Mouse (Mus musculus): ENCODE data around the gene Golga2. TPM values are rescaled to one million over a fixed set of nuclear protein-coding genes. Genes with fewer than 3 reads are reported as not detected.

The Golga2 gene
- 73.1 and 78.9 TPM in 2 replicates for polyA plus RNA-seq (2011; ENCODE audit: insufficient read length, low read depth, missing spikeins)

DNA sequence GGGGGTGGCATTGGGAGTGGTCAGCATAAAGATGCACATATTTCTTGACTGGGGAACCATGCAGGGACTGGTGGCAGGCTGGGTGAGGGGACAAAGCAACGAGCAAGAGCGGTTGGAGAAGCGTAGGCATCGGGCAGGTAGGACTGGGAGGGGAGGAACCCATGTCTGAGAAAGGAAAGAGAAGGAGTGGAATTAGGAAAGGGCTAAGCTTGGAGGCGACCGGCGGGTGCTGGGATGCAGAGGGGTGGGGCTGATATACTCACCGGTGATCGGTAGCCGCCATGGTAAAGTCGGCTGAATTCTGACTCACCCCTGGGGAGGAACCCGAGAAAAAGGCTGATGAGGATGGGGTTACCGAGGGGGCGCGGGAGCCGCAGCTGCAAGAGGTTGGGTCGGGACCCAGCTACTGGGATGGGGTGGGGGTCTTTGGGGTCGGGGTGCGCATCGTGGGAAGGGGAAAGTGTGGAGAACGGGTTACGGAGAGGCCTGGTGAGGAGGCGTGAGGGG is at the start of gene Golga2:
Gene Golga2, plus strand, starts transcription at position 51 of the 507 bp plus-strand sequence.
- Histone ChIP-seq H3K4me1 (ENCODE audit: control insufficient read depth, insufficient read depth, low read length) (0 out of 2 replicates have a peak, but pooled peaks cover 11% of the 10 kb centered on the region), H3K27ac (ENCODE audit: insufficient read depth, low read length) (no peak within 1 kb of the TSS; the same call in 1 of the 2 replicates), H3K4me3 (ENCODE audit: insufficient read depth, low read length) (peak within 1 kb of the TSS; percentile 93)
- TF ChIP-seq CTCF (IDR thresholded peaks at IDR 0.05; ENCODE audit: borderline replicate concordance, insufficient read depth, low read length) (no peak), POLR2A (IDR thresholded peaks at IDR 0.05; ENCODE audit: low read depth, low read length) (no peak; the same call in 1 of the 2 replicates)

DNA sequence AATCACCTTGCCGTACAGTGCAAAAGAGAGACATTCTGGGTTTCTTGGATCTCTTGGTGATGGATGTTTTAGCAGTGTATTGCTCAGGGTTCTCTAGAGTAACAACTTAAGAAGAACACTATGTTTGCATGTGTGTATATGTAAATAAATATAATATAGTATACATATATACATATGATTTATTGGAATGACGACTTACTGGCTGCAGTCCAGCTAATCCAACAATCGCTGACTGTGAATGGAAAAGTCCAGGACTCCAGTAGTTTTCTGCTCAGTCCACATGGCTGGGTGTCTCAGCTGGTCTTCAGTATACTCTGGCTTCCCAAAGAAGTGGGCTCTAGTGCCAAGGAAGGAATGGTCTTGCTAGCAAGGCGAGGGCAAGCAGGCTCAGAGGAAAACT is 49.6 kb upstream of the Golga2 start:
- H3K4me1 ChIP-seq (ENCODE audit: control insufficient read depth, insufficient read depth, low read length) = peaks cover 10% of the 10 kb centered on the region; the same call in 1 of the 2 replicates
- TF ChIP-seq CTCF (IDR thresholded peaks at IDR 0.05; ENCODE audit: borderline replicate concordance, insufficient read depth, low read length) = no peak
- no peak overlapping the region for H3K27ac ChIP-seq (ENCODE audit: insufficient read depth, low read length)
- peak overlapping the region; percentile 68 for H3K4me3 ChIP-seq (ENCODE audit: insufficient read depth, low read length)

DNA sequence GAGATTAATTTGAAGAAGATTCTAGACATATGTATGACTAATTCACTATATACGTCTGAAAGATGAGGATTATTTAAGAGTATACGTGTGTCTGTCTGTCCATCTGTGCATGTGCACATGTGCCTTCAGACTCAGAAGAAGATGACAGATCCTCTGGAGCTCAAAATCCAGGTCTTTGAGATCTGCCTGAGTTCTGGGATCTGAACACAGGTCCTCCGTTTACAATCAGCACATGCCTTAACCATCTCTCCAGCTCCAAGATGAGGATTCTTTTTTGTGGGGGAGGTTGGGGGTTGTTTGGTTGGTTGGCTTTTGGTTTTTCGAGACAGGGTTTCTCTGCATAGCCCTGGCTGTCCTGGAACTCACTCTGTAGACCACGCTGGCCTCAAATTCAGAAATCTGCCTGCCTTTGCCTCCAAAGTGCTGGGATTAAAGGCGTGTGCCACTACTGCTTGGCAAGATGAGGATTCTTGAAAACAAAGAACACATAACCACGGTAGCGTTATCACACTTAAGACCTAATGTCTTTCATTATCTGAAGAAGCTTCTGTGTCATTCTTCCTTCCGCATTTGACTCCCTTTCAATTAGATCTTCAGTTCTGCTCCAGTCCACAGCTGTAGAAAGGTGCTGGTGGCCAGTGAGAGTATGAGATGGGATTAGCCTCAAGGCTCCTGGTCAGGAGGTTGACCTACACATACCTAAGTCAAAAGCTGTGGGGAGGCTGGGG is 48.3 kb upstream of the Golga2 start:
- H3K27ac ChIP-seq (ENCODE audit: insufficient read depth, low read length) = no peak overlapping the region
- H3K4me3 ChIP-seq (ENCODE audit: insufficient read depth, low read length) = no peak overlapping the region
- peaks cover 10% of the 10 kb centered on the region; the same call in 1 of the 2 replicates for H3K4me1 ChIP-seq (ENCODE audit: control insufficient read depth, insufficient read depth, low read length)
- TF ChIP-seq POLR2A (IDR thresholded peaks at IDR 0.05; ENCODE audit: low read depth, low read length) = no peak
- TF ChIP-seq CTCF (IDR thresholded peaks at IDR 0.05; ENCODE audit: borderline replicate concordance, insufficient read depth, low read length) = no peak

DNA sequence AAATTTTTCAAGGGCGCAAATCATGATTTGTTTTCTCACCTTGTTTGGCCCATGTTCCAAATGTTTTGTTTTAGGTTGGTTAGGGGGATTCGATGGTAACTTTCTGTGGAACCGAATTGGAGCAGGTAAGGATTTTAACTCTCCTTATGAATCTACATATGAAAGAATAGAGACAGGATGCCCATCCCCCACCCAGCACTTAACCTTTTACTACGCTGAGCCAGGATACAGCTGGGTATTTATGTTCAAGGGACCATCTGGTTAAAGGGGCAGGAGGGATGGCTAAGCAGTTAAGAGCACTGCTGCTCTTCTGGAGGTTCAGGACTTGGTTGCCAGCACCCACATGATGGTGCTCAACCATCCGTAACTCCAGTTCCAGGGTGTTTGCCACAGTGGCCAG is 46.6 kb upstream of the Golga2 start:
- no peaks in the 10 kb centered on the region for H3K4me1 ChIP-seq (ENCODE audit: control insufficient read depth, insufficient read depth, low read length)
- H3K27ac ChIP-seq (ENCODE audit: insufficient read depth, low read length) = no peak overlapping the region
- TF ChIP-seq CTCF (IDR thresholded peaks at IDR 0.05; ENCODE audit: borderline replicate concordance, insufficient read depth, low read length) = no peak
- TF ChIP-seq POLR2A (IDR thresholded peaks at IDR 0.05; ENCODE audit: low read depth, low read length) = no peak

DNA sequence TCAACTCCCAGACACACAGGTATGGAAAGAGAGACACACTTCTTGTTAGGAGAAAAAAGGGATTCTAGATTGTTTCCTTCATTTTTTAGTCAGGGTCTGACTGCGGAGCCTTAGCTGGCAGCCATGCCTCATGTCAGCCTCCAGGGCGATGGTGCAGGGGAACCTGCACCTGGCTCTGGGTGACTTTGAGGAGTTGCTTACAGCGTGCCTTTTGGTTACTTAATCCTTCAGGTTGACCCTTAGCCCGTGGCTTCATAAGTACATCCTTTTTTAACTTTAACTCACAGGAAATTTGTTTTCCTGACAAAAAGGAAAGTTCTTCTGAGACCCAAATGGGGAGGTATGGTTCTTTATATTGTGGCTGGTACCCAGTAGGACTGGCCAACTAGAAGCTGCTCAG is 44.2 kb upstream of the Golga2 start:
- no peak overlapping the region for H3K27ac ChIP-seq (ENCODE audit: insufficient read depth, low read length)
- TF ChIP-seq CTCF (IDR thresholded peaks at IDR 0.05; ENCODE audit: borderline replicate concordance, insufficient read depth, low read length) = no peak
- TF ChIP-seq POLR2A (IDR thresholded peaks at IDR 0.05; ENCODE audit: low read depth, low read length) = no peak

More for the DNA sequence above, 46.6 kb upstream of the Golga2 start:
- H3K4me3 ChIP-seq (ENCODE audit: insufficient read depth, low read length) = no peak overlapping the region

DNA sequence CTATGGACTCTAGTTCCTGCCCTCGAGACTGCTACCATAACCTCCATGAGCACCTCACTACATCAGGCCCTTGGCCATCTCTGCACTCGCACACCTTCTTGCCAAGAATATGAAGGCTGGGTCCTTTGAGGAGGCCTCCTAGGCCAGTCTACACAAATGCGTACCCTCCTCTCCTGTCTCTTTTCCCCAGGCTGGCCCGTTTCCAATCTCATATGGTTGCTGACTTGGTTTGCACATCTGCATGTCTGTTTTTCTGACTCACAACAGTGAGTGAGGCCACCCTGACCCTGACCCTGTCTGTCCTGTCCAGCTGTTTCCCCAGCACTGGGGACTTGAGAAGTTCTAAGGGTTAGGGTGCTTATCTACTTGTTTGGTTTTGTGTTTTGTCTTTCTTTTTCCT is 40.4 kb upstream of the Golga2 start:
- H3K27ac ChIP-seq (ENCODE audit: insufficient read depth, low read length) = no peak overlapping the region
- TF ChIP-seq CTCF (IDR thresholded peaks at IDR 0.05; ENCODE audit: borderline replicate concordance, insufficient read depth, low read length) (no peak), POLR2A (IDR thresholded peaks at IDR 0.05; ENCODE audit: low read depth, low read length) (no peak)
- no peak overlapping the region for H3K4me3 ChIP-seq (ENCODE audit: insufficient read depth, low read length)
- no peaks in the 10 kb centered on the region for H3K4me1 ChIP-seq (ENCODE audit: control insufficient read depth, insufficient read depth, low read length)

More for the DNA sequence above, 44.2 kb upstream of the Golga2 start:
- no peaks in the 10 kb centered on the region for H3K4me1 ChIP-seq (ENCODE audit: control insufficient read depth, insufficient read depth, low read length)
- H3K4me3 ChIP-seq (ENCODE audit: insufficient read depth, low read length) = no peak overlapping the region

DNA sequence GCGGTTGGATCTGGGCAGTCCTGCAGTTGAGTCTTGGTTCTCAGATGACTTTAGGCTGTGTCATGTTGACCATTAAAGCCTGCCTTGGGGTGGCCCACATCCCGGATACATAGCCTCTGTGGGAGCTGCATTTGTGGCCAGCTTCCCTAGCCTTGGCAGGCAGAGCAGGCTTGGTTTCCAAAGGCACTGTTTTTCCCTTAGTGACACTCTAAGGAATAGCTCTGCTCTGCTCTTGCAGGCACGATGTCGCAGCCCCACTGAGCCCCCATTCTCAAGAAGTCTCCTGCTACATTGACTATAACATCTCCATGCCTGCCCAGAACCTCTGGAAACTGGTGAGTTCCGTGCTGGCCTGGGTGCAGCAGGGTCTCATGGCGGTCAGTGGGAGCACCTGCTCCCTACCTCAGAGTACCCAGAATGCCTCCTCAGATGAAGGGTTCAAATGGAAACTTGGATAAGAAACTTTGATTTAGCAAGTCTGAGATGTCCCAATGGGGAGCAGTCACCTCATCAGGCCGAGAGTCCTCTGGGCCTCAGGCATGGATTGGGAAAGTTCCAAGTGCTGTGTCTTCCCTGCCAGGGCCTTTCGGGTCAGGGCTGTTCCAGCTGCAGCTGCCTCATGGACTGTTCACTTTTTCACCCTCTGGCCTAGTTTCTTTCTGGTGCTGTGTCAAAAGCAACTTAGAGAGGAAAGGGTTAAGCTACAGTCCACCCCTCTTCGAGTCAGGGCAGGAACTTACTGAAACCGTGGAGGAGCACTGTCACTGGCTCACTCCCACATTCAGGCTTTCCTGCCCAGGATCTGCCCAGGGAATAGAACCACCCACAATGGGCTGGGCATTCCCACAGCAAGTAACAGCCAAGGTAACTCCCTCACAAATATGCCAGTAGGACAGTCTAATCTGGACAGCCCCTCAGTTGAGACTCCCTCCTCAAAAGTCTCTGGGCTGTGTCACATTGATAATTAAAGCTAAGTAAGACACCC is 38.5 kb upstream of the Golga2 start:
- Histone ChIP-seq H3K4me3 (ENCODE audit: insufficient read depth, low read length) (no peak overlapping the region), H3K27ac (ENCODE audit: insufficient read depth, low read length) (no peak overlapping the region), H3K4me1 (ENCODE audit: control insufficient read depth, insufficient read depth, low read length) (no peaks in the 10 kb centered on the region)
- no peak for TF ChIP-seq POLR2A (IDR thresholded peaks at IDR 0.05; ENCODE audit: low read depth, low read length)
- TF ChIP-seq CTCF (IDR thresholded peaks at IDR 0.05; ENCODE audit: borderline replicate concordance, insufficient read depth, low read length) = no peak

DNA sequence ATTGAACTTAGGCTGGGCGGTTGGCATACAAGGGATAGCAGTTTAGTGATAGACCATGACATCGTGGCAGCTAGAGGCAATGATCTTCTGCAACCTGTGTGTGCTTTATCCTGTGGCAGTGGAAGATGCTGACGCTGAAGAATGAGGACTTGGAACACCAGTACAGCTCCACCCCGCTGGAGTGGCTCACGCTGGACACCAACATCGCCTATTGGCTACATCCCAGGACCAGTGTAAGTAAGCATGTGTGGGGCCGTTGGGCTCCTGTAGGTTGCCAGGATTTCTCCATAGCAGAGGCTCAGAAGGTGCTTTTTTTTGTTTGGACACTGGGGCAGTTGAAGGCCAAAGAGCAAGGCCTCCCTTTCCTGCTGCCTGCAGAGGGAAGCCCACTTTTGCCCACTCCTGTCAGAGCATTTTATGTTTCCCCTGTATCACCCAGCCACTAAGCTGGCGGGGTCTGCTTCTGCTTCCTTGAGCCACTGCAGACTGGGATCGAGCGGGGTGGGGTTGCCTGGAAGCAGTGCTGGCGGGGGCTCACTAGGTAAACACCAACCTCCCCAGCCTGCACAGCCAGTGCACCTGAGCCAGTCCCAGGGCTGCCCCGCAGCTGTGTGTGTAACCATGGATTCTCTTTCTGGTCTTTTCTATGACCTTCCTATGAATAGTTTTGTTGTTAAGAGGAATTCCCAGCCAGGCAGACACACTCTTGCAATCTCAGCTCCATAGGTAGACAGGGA is 35.2 kb upstream of the Golga2 start:
- TF ChIP-seq CTCF (IDR thresholded peaks at IDR 0.05; ENCODE audit: borderline replicate concordance, insufficient read depth, low read length) (no peak), POLR2A (IDR thresholded peaks at IDR 0.05; ENCODE audit: low read depth, low read length) (no peak)
- no peak overlapping the region for H3K27ac ChIP-seq (ENCODE audit: insufficient read depth, low read length)
- no peaks in the 10 kb centered on the region for H3K4me1 ChIP-seq (ENCODE audit: control insufficient read depth, insufficient read depth, low read length)
- no peak overlapping the region for H3K4me3 ChIP-seq (ENCODE audit: insufficient read depth, low read length)

DNA sequence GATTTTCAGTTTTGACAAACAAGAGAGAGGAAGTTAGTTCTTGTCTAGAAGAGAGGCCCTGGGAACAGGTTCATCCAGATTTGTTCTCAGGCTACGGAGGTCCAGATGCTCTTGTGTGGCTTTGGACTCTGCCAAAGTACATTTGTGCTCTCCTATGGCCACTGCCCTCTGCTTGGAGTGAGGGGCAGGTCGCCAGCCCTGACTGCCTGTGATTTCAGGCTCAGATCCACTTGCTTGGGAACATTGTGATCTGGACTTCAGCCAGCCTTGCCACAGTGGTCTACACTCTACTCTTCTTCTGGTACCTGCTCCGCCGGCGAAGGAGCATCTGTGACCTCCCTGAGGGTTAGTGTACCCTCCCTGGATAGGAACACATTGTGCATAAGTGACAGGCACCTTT is 34.5 kb upstream of the Golga2 start:
- Histone ChIP-seq H3K4me3 (ENCODE audit: insufficient read depth, low read length) (no peak overlapping the region), H3K4me1 (ENCODE audit: control insufficient read depth, insufficient read depth, low read length) (no peaks in the 10 kb centered on the region), H3K27ac (ENCODE audit: insufficient read depth, low read length) (no peak overlapping the region)
- TF ChIP-seq CTCF (IDR thresholded peaks at IDR 0.05; ENCODE audit: borderline replicate concordance, insufficient read depth, low read length) (no peak), POLR2A (IDR thresholded peaks at IDR 0.05; ENCODE audit: low read depth, low read length) (no peak)
